Mouse (Mus musculus): ENCODE data around the gene Zfp93. TPM values are rescaled to one million over a fixed set of nuclear protein-coding genes. Genes with fewer than 3 reads are reported as not detected.

The Zfp93 gene
- total and polyA plus RNA-seq, 3 experiments = not detected

GRCm38 (mm10) chr7:24288512-24288911, 18.3 kb downstream of the Zfp93 start:
- H3K79me2 ChIP-seq (ENCODE audit: control insufficient read depth, insufficient read depth, low read length, poor library complexity) = no peaks in the 10 kb centered on the region
- H3K27ac ChIP-seq (ENCODE audit: control insufficient read depth, low read depth, low read length) = no peak overlapping the region
- H3K9me3 ChIP-seq (replicated peaks; ENCODE audit: insufficient read depth, low read length) = no peaks in the 10 kb centered on the region
- no peak overlapping the region for H3K4me3 ChIP-seq (ENCODE audit: control insufficient read depth in 1 of 2, insufficient read depth in 1 of 2, low read depth in 2 of 2, low read length in 2 of 2)
- no peak for DNase-seq (ENCODE audit: low read depth, low spot score)
- no peaks in the 10 kb centered on the region for H3K4me1 ChIP-seq (ENCODE audit: control insufficient read depth in 1 of 2, insufficient read depth in 2 of 2, low read length in 2 of 2)
- H3K36me3 ChIP-seq (ENCODE audit: control insufficient read depth in 1 of 2, insufficient read depth in 2 of 2, low read length in 2 of 2) = no peaks in the 10 kb centered on the region; a peak in 1 of 4 replicates
- TF ChIP-seq RCOR1 (IDR thresholded peaks at IDR 0.05; ENCODE audit: low read depth, low read length) (no peak), E2F4 (IDR thresholded peaks at IDR 0.05; ENCODE audit: borderline replicate concordance, low read depth, low read length) (no peak), TBP (IDR thresholded peaks at IDR 0.05; ENCODE audit: low read depth, low read length) (no peak), BHLHE40 (IDR thresholded peaks at IDR 0.05; ENCODE audit: borderline replicate concordance, low read depth, low read length) (no peak), ZMIZ1 (IDR thresholded peaks at IDR 0.05; ENCODE audit: low read depth, low read length) (no peak), ZNF384 (IDR thresholded peaks at IDR 0.05; ENCODE audit: low read depth, low read length) (no peak), RAD21 (IDR thresholded peaks at IDR 0.05; ENCODE audit: low read depth, low read length) (no peak), NELFE (IDR thresholded peaks at IDR 0.05; ENCODE audit: low read depth, low read length) (no peak), CHD1 (IDR thresholded peaks at IDR 0.05; ENCODE audit: low read depth, low read length) (no peak), NRF1 (IDR thresholded peaks at IDR 0.05; ENCODE audit: insufficient read depth, low read depth, low read length, poor library complexity, severe bottlenecking) (no peak), MYC (IDR thresholded peaks at IDR 0.05; ENCODE audit: low read depth, low read length) (no peak), UBTF (IDR thresholded peaks at IDR 0.05; ENCODE audit: borderline replicate concordance, insufficient read depth, low read depth, low read length) (no peak), USF2 (IDR thresholded peaks at IDR 0.05; ENCODE audit: borderline replicate concordance in 1 of 2, insufficient read depth in 1 of 2, low read depth in 1 of 2, low read length in 2 of 2) (no peak), ZKSCAN1 (IDR thresholded peaks at IDR 0.05; ENCODE audit: low read depth, low read length) (no peak), MYB (IDR thresholded peaks at IDR 0.05; ENCODE audit: low read depth, low read length) (no peak)
- H3K27me3 ChIP-seq (ENCODE audit: control insufficient read depth in 1 of 2, insufficient read depth in 2 of 2, low read length in 2 of 2) = peaks cover 0 to 3% of the 10 kb centered on the region in 2 experiments; a peak in 1 of 4 replicates
- no peak overlapping the region for H3K9ac ChIP-seq (ENCODE audit: control insufficient read depth, low read depth, low read length, poor library complexity, severe bottlenecking)

- Histone ChIP-seq H3K4me3 (ENCODE audit: control insufficient read depth in 1 of 2, insufficient read depth in 1 of 2, low read depth in 2 of 2, low read length in 2 of 2) (no peak overlapping the region), H3K9ac (ENCODE audit: control insufficient read depth, low read depth, low read length, poor library complexity, severe bottlenecking) (no peak overlapping the region), H3K36me3 (ENCODE audit: control insufficient read depth in 1 of 2, insufficient read depth in 2 of 2, low read length in 2 of 2) (no peaks in the 10 kb centered on the region; a peak in 1 of 4 replicates), H3K79me2 (ENCODE audit: control insufficient read depth, insufficient read depth, low read length, poor library complexity) (no peaks in the 10 kb centered on the region), H3K27me3 (ENCODE audit: control insufficient read depth in 1 of 2, insufficient read depth in 2 of 2, low read length in 2 of 2) (no peaks in the 10 kb centered on the region), H3K4me1 (ENCODE audit: control insufficient read depth in 1 of 2, insufficient read depth in 2 of 2, low read length in 2 of 2) (no peaks in the 10 kb centered on the region), H3K9me3 (replicated peaks; ENCODE audit: insufficient read depth, low read length) (no peaks in the 10 kb centered on the region), H3K27ac (ENCODE audit: control insufficient read depth, low read depth, low read length) (no peak overlapping the region)
- no peak for TF ChIP-seq TBP (IDR thresholded peaks at IDR 0.05; ENCODE audit: low read depth, low read length)
- TF ChIP-seq POLR2AphosphoS5 (IDR thresholded peaks at IDR 0.05; ENCODE audit: borderline replicate concordance, low read depth, low read length) = peak; percentile 92; the same call in 1 of the 2 replicates
- no peak for TF ChIP-seq JUND (IDR thresholded peaks at IDR 0.05; ENCODE audit: low read depth, low read length)
- no peak for TF ChIP-seq CHD1 (IDR thresholded peaks at IDR 0.05; ENCODE audit: low read depth, low read length)
- TF ChIP-seq MAFK (IDR thresholded peaks at IDR 0.05; ENCODE audit: borderline replicate concordance, low read depth, low read length) = no peak
- no peak for TF ChIP-seq USF2 (IDR thresholded peaks at IDR 0.05; ENCODE audit: borderline replicate concordance in 1 of 2, insufficient read depth in 1 of 2, low read depth in 1 of 2, low read length in 2 of 2)
- no peak for TF ChIP-seq GABPA (IDR thresholded peaks at IDR 0.05; ENCODE audit: low read depth, low read length)
- TF ChIP-seq MAZ (IDR thresholded peaks at IDR 0.05; ENCODE audit: low read depth, low read length) = no peak
- no peak for DNase-seq (ENCODE audit: low read depth, low spot score)
Measured at GRCm38 (mm10) chr7:24290106-24290693, 20.0 kb downstream of the Zfp93 start.
